Mouse (Mus musculus): ENCODE results near the gene Sf3a3. TPM values are rescaled to one million over a fixed set of nuclear protein-coding genes. Genes with fewer than 3 reads are reported as not detected.

Gene Sf3a3
- polyA plus RNA-seq, 1 experiment from 2014 or later: 49.4 TPM

GRCm38 (mm10) chr4:124765802-124766565 lies 51.4 kb downstream of the Sf3a3 start:
- no peaks in the 10 kb centered on the region for H3K27me3 ChIP-seq (ENCODE audit: control insufficient read depth, insufficient read depth, low read depth, low read length)
- peak overlapping the region; percentile 56 for H3K27ac ChIP-seq (ENCODE audit: low read length)
- no peaks in the 10 kb centered on the region for H3K9me3 ChIP-seq (replicated peaks; ENCODE audit: control insufficient read depth, low read length)
- peak overlapping the region; percentile 35 for H3K4me2 ChIP-seq (ENCODE audit: low read depth, low read length)
- no peak overlapping the region for H3K9ac ChIP-seq (ENCODE audit: low read depth, low read length)
- H3K4me1 ChIP-seq (ENCODE audit: control insufficient read depth, low read depth, low read length): peaks cover 49% of the 10 kb centered on the region
- no peak for ATAC-seq (ENCODE audit: low read depth)
- H3K36me3 ChIP-seq (ENCODE audit: control insufficient read depth, insufficient read depth): no peaks in the 10 kb centered on the region
- no peak overlapping the region for H3K4me3 ChIP-seq (ENCODE audit: low read depth, low read length)
- 50% methylated on average over 23 of the region's 23 CpGs for WGBS (ENCODE audit: insufficient replicate concordance)

DNA sequence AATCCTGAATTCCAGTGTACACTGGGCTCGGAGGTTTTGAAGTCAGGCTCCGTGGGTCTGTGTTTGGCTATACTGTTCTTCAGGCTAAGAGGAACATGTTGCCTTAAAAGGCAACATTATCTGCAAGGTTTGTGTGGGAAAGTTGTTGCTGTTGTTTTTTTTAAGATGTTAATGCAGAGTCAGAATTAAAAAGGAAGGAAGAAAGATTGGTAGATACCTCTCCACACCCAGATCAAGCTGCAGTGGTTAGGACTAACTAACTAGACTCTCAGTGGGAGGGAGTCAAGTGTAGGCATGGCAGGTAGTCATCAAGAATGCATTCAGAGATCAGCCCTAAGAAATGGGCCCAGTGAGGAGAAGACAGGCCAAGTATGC lies 52.0 kb downstream of the Sf3a3 start:
- Histone ChIP-seq H3K4me1 (ENCODE audit: control insufficient read depth, low read depth, low read length) (peaks cover 51% of the 10 kb centered on the region), H3K27me3 (ENCODE audit: control insufficient read depth, insufficient read depth, low read depth, low read length) (no peaks in the 10 kb centered on the region), H3K9me3 (replicated peaks; ENCODE audit: control insufficient read depth, low read length) (no peaks in the 10 kb centered on the region), H3K27ac (ENCODE audit: low read length) (peak overlapping the region; percentile 56), H3K36me3 (ENCODE audit: control insufficient read depth, insufficient read depth) (no peaks in the 10 kb centered on the region), H3K4me2 (ENCODE audit: low read depth, low read length) (peak overlapping the region; percentile 35), H3K9ac (ENCODE audit: low read depth, low read length) (no peak overlapping the region), H3K4me3 (ENCODE audit: low read depth, low read length) (no peak overlapping the region)
- 19% methylated on average over 2 of the region's 2 CpGs for WGBS (ENCODE audit: insufficient replicate concordance)
- ATAC-seq (ENCODE audit: low read depth): no peak

DNA sequence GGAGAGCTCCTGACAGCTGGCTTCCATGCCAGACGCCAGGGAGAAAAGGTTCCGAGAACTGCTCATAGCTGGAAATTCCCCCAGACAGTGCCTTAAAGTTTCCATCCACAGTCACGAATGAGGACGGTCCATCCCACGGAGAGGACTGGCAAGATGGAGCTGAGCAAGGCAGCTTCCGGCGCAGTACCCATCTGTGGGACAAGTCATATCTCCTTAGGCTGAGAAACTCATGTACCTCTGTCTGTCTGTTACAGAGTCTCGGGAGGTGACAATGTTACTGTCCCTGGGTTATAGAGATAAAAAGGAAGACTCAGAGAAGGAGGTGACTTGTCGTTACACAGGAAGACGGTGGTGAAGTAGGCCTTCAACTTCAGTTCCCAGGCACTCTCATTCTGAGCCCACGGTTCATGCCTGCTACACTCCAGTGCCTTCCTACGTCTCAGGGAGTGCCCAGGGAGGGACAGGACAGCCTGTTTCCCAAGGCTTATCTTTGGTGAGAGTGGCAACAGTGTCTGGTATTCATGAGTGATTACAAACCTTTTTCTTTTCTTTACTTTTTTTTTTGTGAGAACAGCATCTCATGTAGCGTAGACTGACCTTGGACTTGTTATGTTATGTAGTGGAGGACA lies 54.5 kb downstream of the Sf3a3 start:
- H3K9ac ChIP-seq (ENCODE audit: low read depth, low read length): peak overlapping the region; percentile 19; the same call in 1 of the 2 replicates
- H3K36me3 ChIP-seq (ENCODE audit: control insufficient read depth, insufficient read depth): no peaks in the 10 kb centered on the region
- peak overlapping the region; percentile 44 for H3K4me2 ChIP-seq (ENCODE audit: low read depth, low read length)
- 25% methylated on average over 13 of the region's 13 CpGs for WGBS (ENCODE audit: insufficient replicate concordance)
- ATAC-seq (ENCODE audit: low read depth): peak; percentile 63
- peak overlapping the region; percentile 51 for H3K27ac ChIP-seq (ENCODE audit: low read length)
- peaks cover 76% of the 10 kb centered on the region for H3K4me1 ChIP-seq (ENCODE audit: control insufficient read depth, low read depth, low read length)
- no peak overlapping the region for H3K4me3 ChIP-seq (ENCODE audit: low read depth, low read length)
- no peaks in the 10 kb centered on the region for H3K27me3 ChIP-seq (ENCODE audit: control insufficient read depth, insufficient read depth, low read depth, low read length)
- H3K9me3 ChIP-seq (replicated peaks; ENCODE audit: control insufficient read depth, low read length): no peaks in the 10 kb centered on the region

DNA sequence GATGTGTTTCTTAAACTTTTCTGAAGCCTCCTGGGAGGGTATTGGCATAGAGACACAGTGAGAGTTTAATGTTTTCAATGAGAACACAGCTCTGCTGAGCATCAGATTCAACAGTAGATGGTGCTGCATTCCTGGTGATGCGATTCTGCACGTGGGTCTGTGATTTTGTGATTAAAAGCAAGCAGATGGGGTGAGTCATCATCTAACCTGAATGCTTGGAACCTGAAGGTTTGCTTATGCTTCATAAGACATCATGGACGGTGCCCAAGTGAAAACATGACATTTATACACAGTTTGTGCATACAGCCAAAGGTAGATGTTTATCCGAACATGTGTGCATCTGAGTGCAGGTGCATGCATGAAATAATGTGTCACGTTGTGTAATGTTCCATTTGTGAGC lies 56.0 kb downstream of the Sf3a3 start:
- Histone ChIP-seq H3K9me3 (replicated peaks; ENCODE audit: control insufficient read depth, low read length) (no peaks in the 10 kb centered on the region), H3K27ac (ENCODE audit: low read length) (no peak overlapping the region), H3K4me3 (ENCODE audit: low read depth, low read length) (no peak overlapping the region), H3K4me1 (ENCODE audit: control insufficient read depth, low read depth, low read length) (peaks cover 83% of the 10 kb centered on the region), H3K27me3 (ENCODE audit: control insufficient read depth, insufficient read depth, low read depth, low read length) (no peaks in the 10 kb centered on the region), H3K4me2 (ENCODE audit: low read depth, low read length) (no peak overlapping the region), H3K9ac (ENCODE audit: low read depth, low read length) (no peak overlapping the region), H3K36me3 (ENCODE audit: control insufficient read depth, insufficient read depth) (no peaks in the 10 kb centered on the region)
- WGBS (ENCODE audit: insufficient replicate concordance): 59% methylated on average over 5 of the region's 5 CpGs
- no peak for ATAC-seq (ENCODE audit: low read depth)

GRCm38 (mm10) chr4:124772125-124772524 lies 57.5 kb downstream of the Sf3a3 start:
- Histone ChIP-seq H3K9me3 (replicated peaks; ENCODE audit: control insufficient read depth, low read length) (no peaks in the 10 kb centered on the region), H3K4me2 (ENCODE audit: low read depth, low read length) (no peak overlapping the region), H3K4me1 (ENCODE audit: control insufficient read depth, low read depth, low read length) (peaks cover 69% of the 10 kb centered on the region), H3K27me3 (ENCODE audit: control insufficient read depth, insufficient read depth, low read depth, low read length) (no peaks in the 10 kb centered on the region), H3K4me3 (ENCODE audit: low read depth, low read length) (no peak overlapping the region), H3K36me3 (ENCODE audit: control insufficient read depth, insufficient read depth) (no peaks in the 10 kb centered on the region), H3K9ac (ENCODE audit: low read depth, low read length) (peak overlapping the region; percentile 33; the same call in 1 of the 2 replicates), H3K27ac (ENCODE audit: low read length) (peak overlapping the region; percentile 77)
- WGBS (ENCODE audit: insufficient replicate concordance): 15% methylated on average over 4 of the region's 4 CpGs
- ATAC-seq (ENCODE audit: low read depth): no peak

- ATAC-seq (ENCODE audit: low read depth): no peak
- no peaks in the 10 kb centered on the region for H3K9me3 ChIP-seq (replicated peaks; ENCODE audit: control insufficient read depth, low read length)
- H3K4me2 ChIP-seq (ENCODE audit: low read depth, low read length): peak overlapping the region; percentile 68; the same call in 1 of the 2 replicates
- no peaks in the 10 kb centered on the region for H3K27me3 ChIP-seq (ENCODE audit: control insufficient read depth, insufficient read depth, low read depth, low read length)
- peak overlapping the region; percentile 95 for H3K27ac ChIP-seq (ENCODE audit: low read length)
- no peak overlapping the region for H3K4me3 ChIP-seq (ENCODE audit: low read depth, low read length)
- H3K4me1 ChIP-seq (ENCODE audit: control insufficient read depth, low read depth, low read length): peaks cover 60% of the 10 kb centered on the region
- 31% methylated on average over 2 of the region's 2 CpGs for WGBS (ENCODE audit: insufficient replicate concordance)
- H3K9ac ChIP-seq (ENCODE audit: low read depth, low read length): no peak overlapping the region
- H3K36me3 ChIP-seq (ENCODE audit: control insufficient read depth, insufficient read depth): no peaks in the 10 kb centered on the region
Observed at GRCm38 (mm10) chr4:124773449-124773848, 58.9 kb downstream of the Sf3a3 start.

DNA sequence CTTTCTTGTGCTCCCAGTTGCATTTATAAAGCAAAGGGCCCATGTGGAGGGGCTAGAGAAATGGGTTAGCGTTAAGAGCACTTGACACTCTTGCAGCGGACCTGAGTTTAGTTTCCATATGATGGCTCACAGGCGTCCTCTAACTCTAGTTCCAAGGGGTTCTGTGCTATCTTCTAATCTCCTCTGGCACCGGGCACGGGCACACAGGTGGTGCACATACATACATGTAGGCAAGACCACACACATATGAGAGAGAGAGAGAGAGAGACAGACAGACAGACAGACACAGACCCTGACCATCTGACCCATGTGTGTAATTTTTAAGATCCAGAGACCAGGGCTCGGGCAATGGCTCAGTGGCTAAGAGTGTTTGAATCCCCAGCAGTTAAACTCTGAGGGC lies 59.4 kb downstream of the Sf3a3 start:
- no peaks in the 10 kb centered on the region for H3K9me3 ChIP-seq (replicated peaks; ENCODE audit: control insufficient read depth, low read length)
- H3K27me3 ChIP-seq (ENCODE audit: control insufficient read depth, insufficient read depth, low read depth, low read length): no peaks in the 10 kb centered on the region
- H3K4me3 ChIP-seq (ENCODE audit: low read depth, low read length): peak overlapping the region; percentile 40
- peak overlapping the region; percentile 95 for H3K27ac ChIP-seq (ENCODE audit: low read length)
- WGBS (ENCODE audit: insufficient replicate concordance): 46% methylated on average over 6 of the region's 6 CpGs
- peaks cover 2% of the 10 kb centered on the region for H3K36me3 ChIP-seq (ENCODE audit: control insufficient read depth, insufficient read depth)
- peak overlapping the region; percentile 68 for H3K4me2 ChIP-seq (ENCODE audit: low read depth, low read length)
- peak; percentile 49 for ATAC-seq (ENCODE audit: low read depth)
- H3K9ac ChIP-seq (ENCODE audit: low read depth, low read length): peak overlapping the region; percentile 57
- H3K4me1 ChIP-seq (ENCODE audit: control insufficient read depth, low read depth, low read length): peaks cover 55% of the 10 kb centered on the region

DNA sequence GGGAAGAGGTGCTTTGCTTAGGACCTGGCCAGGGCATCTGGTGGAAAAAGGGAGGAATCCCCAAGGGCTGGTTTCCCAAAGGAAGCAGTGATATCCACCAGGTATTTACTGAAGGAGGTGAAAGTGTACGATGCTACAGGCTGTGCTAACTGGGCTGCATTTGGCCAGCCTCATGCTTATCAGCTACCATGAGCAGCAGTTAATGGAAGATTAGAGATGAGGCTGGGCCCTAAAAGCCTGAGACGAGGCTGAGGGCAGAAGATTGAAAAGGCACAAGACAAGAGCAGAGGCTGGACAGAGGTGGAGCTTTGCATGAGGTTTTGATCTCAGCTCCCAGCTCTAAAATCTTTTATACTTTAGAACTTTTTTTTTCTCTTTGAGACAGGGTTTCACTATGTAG lies 59.9 kb downstream of the Sf3a3 start:
- peak; percentile 97 for ATAC-seq (ENCODE audit: low read depth)
- Histone ChIP-seq H3K4me3 (ENCODE audit: low read depth, low read length) (peak overlapping the region; percentile 40), H3K36me3 (ENCODE audit: control insufficient read depth, insufficient read depth) (peaks cover 6% of the 10 kb centered on the region), H3K27me3 (ENCODE audit: control insufficient read depth, insufficient read depth, low read depth, low read length) (no peaks in the 10 kb centered on the region), H3K9ac (ENCODE audit: low read depth, low read length) (peak overlapping the region; percentile 57), H3K27ac (ENCODE audit: low read length) (peak overlapping the region; percentile 95), H3K4me1 (ENCODE audit: control insufficient read depth, low read depth, low read length) (peaks cover 51% of the 10 kb centered on the region), H3K9me3 (replicated peaks; ENCODE audit: control insufficient read depth, low read length) (no peaks in the 10 kb centered on the region), H3K4me2 (ENCODE audit: low read depth, low read length) (peak overlapping the region; percentile 68)
- WGBS (ENCODE audit: insufficient replicate concordance): 20% methylated on average over 2 of the region's 2 CpGs

GRCm38 (mm10) chr4:124781361-124781760 lies 66.8 kb downstream of the Sf3a3 start:
- H3K4me1 ChIP-seq (ENCODE audit: control insufficient read depth, low read depth, low read length): no peaks in the 10 kb centered on the region
- no peaks in the 10 kb centered on the region for H3K9me3 ChIP-seq (replicated peaks; ENCODE audit: control insufficient read depth, low read length)
- H3K4me3 ChIP-seq (ENCODE audit: low read depth, low read length): no peak overlapping the region
- no peak for ATAC-seq (ENCODE audit: low read depth)
- H3K27ac ChIP-seq (ENCODE audit: low read length): no peak overlapping the region
- peaks cover 56% of the 10 kb centered on the region for H3K36me3 ChIP-seq (ENCODE audit: control insufficient read depth, insufficient read depth)
- no peak overlapping the region for H3K4me2 ChIP-seq (ENCODE audit: low read depth, low read length)
- H3K27me3 ChIP-seq (ENCODE audit: control insufficient read depth, insufficient read depth, low read depth, low read length): no peaks in the 10 kb centered on the region
- no peak overlapping the region for H3K9ac ChIP-seq (ENCODE audit: low read depth, low read length)
- 83% methylated on average over 7 of the region's 7 CpGs for WGBS (ENCODE audit: insufficient replicate concordance)
